Mouse (Mus musculus) hindbrain, embryonic 15.5 days (tissue): ENCODE data around the gene Zfp69. TPM values are rescaled to one million over a fixed set of nuclear protein-coding genes. Genes with fewer than 3 reads are reported as not detected.

ENCODE experiments used
- ATAC-seq: fragments of 200-750 bp; cut with Nextera tagmentation; 2 replicates; pipeline ENCODE4 v1.8.0; 2017; ENCODE audit warnings: low read depth, moderate number of reproducible peaks, moderate TSS enrichment; ENCODE audit not compliant: low FRiP score
- H3K27ac ChIP-seq: fragments of 300-500 bp; sonication (generic); replicated peaks from 2 replicates; pipeline ENCODE4 v1.5.1; 2015; ENCODE audit warnings: mild to moderate bottlenecking, inconsistent platforms
- H3K27me3 ChIP-seq: fragments of 300-500 bp; sonication (generic); 2 replicates; pipeline ENCODE4 v1.6.1; 2015; ENCODE audit warnings: control low read depth, inconsistent platforms
- H3K36me3 ChIP-seq: fragments of 300-500 bp; sonication (generic); 2 replicates; pipeline ENCODE4 v1.6.1; 2015; ENCODE audit warnings: control low read depth, inconsistent platforms
- H3K4me1 ChIP-seq: fragments of 300-500 bp; sonication (generic); replicated peaks from 2 replicates; pipeline ENCODE4 v1.6.1; 2015; ENCODE audit warnings: control low read depth, inconsistent platforms
- H3K4me2 ChIP-seq: fragments of 300-500 bp; sonication (generic); 2 replicates; pipeline ENCODE4 v1.6.1; 2015; ENCODE audit warnings: moderate library complexity, mild to moderate bottlenecking, inconsistent platforms
- H3K4me3 ChIP-seq: fragments of 300-500 bp; sonication (generic); 2 replicates; pipeline ENCODE4 v1.5.1; 2015; ENCODE audit warnings: mild to moderate bottlenecking, inconsistent platforms
- H3K9ac ChIP-seq: fragments of 300-500 bp; sonication (generic); 2 replicates; pipeline ENCODE4 v1.6.1; 2015; ENCODE audit warnings: inconsistent platforms
- H3K9me3 ChIP-seq: fragments of 300-500 bp; sonication (generic); 2 replicates; pipeline ENCODE4 v1.6.1; 2016; ENCODE audit warnings: control low read depth, inconsistent platforms
- WGBS: fragments of 180-500 bp; shearing (Covaris S2); methylation state at CpG from one replicate; pipeline ENCODE4 v1.1.7; 2015; 5-methylcytosine and 5-hydroxymethylcytosine counted together
- polyA plus RNA-seq: library from polyadenylated mRNA; unstranded; fragments of >200 nt; fragmentation: Nextera tagmentation; extraction: Ambion mirVana; gene quantifications from 2 replicates; pipeline ENCODE4 v1.2.1, GENCODE M21; 2015

The Zfp69 gene
- polyA plus RNA-seq, 1 experiment from 2014 or later = 7.9 TPM

- Histone ChIP-seq H3K36me3 (no peaks in the 10 kb centered on the region), H3K27ac (no peak overlapping the region), H3K9me3 (no peaks in the 10 kb centered on the region), H3K4me2 (no peak overlapping the region), H3K9ac (no peak overlapping the region), H3K4me1 (peaks cover 6% of the 10 kb centered on the region; the same call in 1 of the 2 replicates), H3K4me3 (no peak overlapping the region), H3K27me3 (no peaks in the 10 kb centered on the region)
- ATAC-seq = peak; percentile 32; the same call in 1 of the 2 replicates
- 63% methylated on average over 11 of the region's 11 CpGs for WGBS
Observed at GRCm38 (mm10) chr4:120893656-120894401, 57.7 kb downstream of the Zfp69 start.

- Histone ChIP-seq H3K27ac (no peak overlapping the region), H3K27me3 (no peaks in the 10 kb centered on the region), H3K4me1 (peaks cover 6% of the 10 kb centered on the region; the same call in 1 of the 2 replicates), H3K36me3 (no peaks in the 10 kb centered on the region), H3K9ac (no peak overlapping the region), H3K4me2 (no peak overlapping the region), H3K9me3 (no peaks in the 10 kb centered on the region), H3K4me3 (no peak overlapping the region)
- 63% methylated on average over 1 of the region's 1 CpGs for WGBS
- ATAC-seq = no peak
Observed at GRCm38 (mm10) chr4:120892516-120892915, 59.0 kb downstream of the Zfp69 start.

GRCm38 (mm10) chr4:120891960-120892359 is 59.5 kb downstream of the Zfp69 start:
- Histone ChIP-seq H3K27ac (no peak overlapping the region), H3K4me3 (no peak overlapping the region), H3K36me3 (no peaks in the 10 kb centered on the region), H3K4me2 (no peak overlapping the region), H3K27me3 (no peaks in the 10 kb centered on the region), H3K9ac (no peak overlapping the region), H3K9me3 (no peaks in the 10 kb centered on the region), H3K4me1 (peaks cover 6% of the 10 kb centered on the region; the same call in 1 of the 2 replicates)
- no peak for ATAC-seq

GRCm38 (mm10) chr4:120890754-120891440 is 60.6 kb downstream of the Zfp69 start:
- peak; percentile 35; the same call in 1 of the 2 replicates for ATAC-seq
- Histone ChIP-seq H3K4me3 (no peak overlapping the region), H3K36me3 (no peaks in the 10 kb centered on the region), H3K27ac (no peak overlapping the region), H3K4me1 (peaks cover 10% of the 10 kb centered on the region; the same call in 1 of the 2 replicates), H3K9ac (no peak overlapping the region), H3K9me3 (no peaks in the 10 kb centered on the region), H3K27me3 (no peaks in the 10 kb centered on the region), H3K4me2 (no peak overlapping the region)
- WGBS = 47% methylated on average over 11 of the region's 11 CpGs

GRCm38 (mm10) chr4:120888884-120889283 is 62.6 kb downstream of the Zfp69 start:
- Histone ChIP-seq H3K9me3 (no peaks in the 10 kb centered on the region), H3K36me3 (no peaks in the 10 kb centered on the region), H3K27ac (no peak overlapping the region), H3K4me2 (no peak overlapping the region), H3K4me1 (peaks cover 11% of the 10 kb centered on the region; the same call in 1 of the 2 replicates), H3K9ac (no peak overlapping the region), H3K4me3 (no peak overlapping the region), H3K27me3 (no peaks in the 10 kb centered on the region)
- no peak for ATAC-seq
- WGBS = 75% methylated on average over 8 of the region's 8 CpGs

GRCm38 (mm10) chr4:120887381-120888112 is 64.0 kb downstream of the Zfp69 start:
- H3K36me3 ChIP-seq = no peaks in the 10 kb centered on the region
- no peak overlapping the region for H3K4me3 ChIP-seq
- H3K4me2 ChIP-seq = no peak overlapping the region
- no peaks in the 10 kb centered on the region for H3K9me3 ChIP-seq
- no peaks in the 10 kb centered on the region for H3K27me3 ChIP-seq
- H3K27ac ChIP-seq = no peak overlapping the region
- H3K9ac ChIP-seq = no peak overlapping the region
- ATAC-seq = no peak
- WGBS = 31% methylated on average over 8 of the region's 8 CpGs
- peaks cover 11% of the 10 kb centered on the region for H3K4me1 ChIP-seq

- H3K36me3 ChIP-seq = no peaks in the 10 kb centered on the region
- H3K9me3 ChIP-seq = no peaks in the 10 kb centered on the region
- H3K4me1 ChIP-seq = peaks cover 19% of the 10 kb centered on the region
- WGBS = 90% methylated on average over 5 of the region's 5 CpGs
- H3K4me3 ChIP-seq = no peak overlapping the region
- no peak overlapping the region for H3K27ac ChIP-seq
- H3K9ac ChIP-seq = no peak overlapping the region
- ATAC-seq = no peak
- no peak overlapping the region for H3K4me2 ChIP-seq
- no peaks in the 10 kb centered on the region for H3K27me3 ChIP-seq
Observed at GRCm38 (mm10) chr4:120886811-120887210, 64.7 kb downstream of the Zfp69 start.

GRCm38 (mm10) chr4:120886131-120886530 is 65.4 kb downstream of the Zfp69 start:
- 34% methylated on average over 4 of the region's 4 CpGs for WGBS
- Histone ChIP-seq H3K4me1 (peaks cover 25% of the 10 kb centered on the region), H3K4me2 (no peak overlapping the region), H3K9ac (no peak overlapping the region), H3K4me3 (no peak overlapping the region), H3K36me3 (no peaks in the 10 kb centered on the region), H3K9me3 (no peaks in the 10 kb centered on the region), H3K27ac (no peak overlapping the region), H3K27me3 (no peaks in the 10 kb centered on the region)
- no peak for ATAC-seq

- Histone ChIP-seq H3K27me3 (no peaks in the 10 kb centered on the region), H3K4me2 (no peak overlapping the region), H3K4me3 (no peak overlapping the region), H3K27ac (no peak overlapping the region), H3K4me1 (peaks cover 30% of the 10 kb centered on the region), H3K9me3 (no peaks in the 10 kb centered on the region), H3K9ac (no peak overlapping the region), H3K36me3 (no peaks in the 10 kb centered on the region)
- WGBS = 39% methylated on average over 13 of the region's 13 CpGs
- no peak for ATAC-seq
Observed at GRCm38 (mm10) chr4:120885208-120886120, 66.0 kb downstream of the Zfp69 start.

GRCm38 (mm10) chr4:120882002-120882625 is 69.4 kb downstream of the Zfp69 start:
- peak; percentile 84 for ATAC-seq
- H3K27me3 ChIP-seq = no peaks in the 10 kb centered on the region
- H3K4me3 ChIP-seq = no peak overlapping the region
- no peak overlapping the region for H3K9ac ChIP-seq
- 0 out of 2 replicates have a peak overlapping the region, but pooled peaks have one; percentile 16 for H3K4me2 ChIP-seq
- H3K27ac ChIP-seq = no peak overlapping the region
- 28% methylated on average over 5 of the region's 5 CpGs for WGBS
- H3K36me3 ChIP-seq = no peaks in the 10 kb centered on the region
- peaks cover 33% of the 10 kb centered on the region for H3K4me1 ChIP-seq
- no peaks in the 10 kb centered on the region for H3K9me3 ChIP-seq
